Mouse (Mus musculus): ENCODE measurements around the gene Ankfy1. TPM values are rescaled to one million over a fixed set of nuclear protein-coding genes. Genes with fewer than 3 reads are reported as not detected.
"Not testable (repeated sequence)": the region's sequence is repeated elsewhere in the genome, so short reads cannot be mapped to it uniquely, and the experiment has no call there.

Ankfy1 gene
- polyA plus RNA-seq, 1 experiment from 2014 or later = 20.5 TPM

- no peak overlapping the region for H3K27ac ChIP-seq (replicated peaks)
- no peak overlapping the region for H3K9ac ChIP-seq
- no peak for ATAC-seq (ENCODE audit: low read depth)
- no peaks in the 10 kb centered on the region for H3K4me1 ChIP-seq (replicated peaks)
- no peaks in the 10 kb centered on the region for H3K27me3 ChIP-seq
- peaks cover 33% of the 10 kb centered on the region for H3K36me3 ChIP-seq
- H3K4me2 ChIP-seq = no peak overlapping the region
- no peaks in the 10 kb centered on the region for H3K9me3 ChIP-seq
- H3K4me3 ChIP-seq = no peak overlapping the region
Measured at GRCm38 (mm10) chr11:72726023-72726422, 36.2 kb downstream of the Ankfy1 start.

- no peak overlapping the region for H3K27ac ChIP-seq (replicated peaks)
- H3K36me3 ChIP-seq = peaks cover 69% of the 10 kb centered on the region
- no peaks in the 10 kb centered on the region for H3K27me3 ChIP-seq
- no peak overlapping the region for H3K4me3 ChIP-seq
- no peak overlapping the region for H3K9ac ChIP-seq
- WGBS = 91% methylated on average over 3 of the region's 3 CpGs
- no peak overlapping the region for H3K4me2 ChIP-seq
- no peak for ATAC-seq (ENCODE audit: low read depth)
- H3K9me3 ChIP-seq = no peaks in the 10 kb centered on the region
- H3K4me1 ChIP-seq (replicated peaks) = no peaks in the 10 kb centered on the region
Measured at GRCm38 (mm10) chr11:72733736-72734135, 43.9 kb downstream of the Ankfy1 start.

- no peaks in the 10 kb centered on the region for H3K9me3 ChIP-seq
- H3K9ac ChIP-seq = no peak overlapping the region
- no peaks in the 10 kb centered on the region for H3K27me3 ChIP-seq
- H3K4me1 ChIP-seq (replicated peaks) = no peaks in the 10 kb centered on the region
- H3K4me2 ChIP-seq = no peak overlapping the region
- WGBS = 79% methylated on average over 4 of the region's 4 CpGs
- no peak for ATAC-seq (ENCODE audit: low read depth)
- peaks cover 70% of the 10 kb centered on the region for H3K36me3 ChIP-seq
- no peak overlapping the region for H3K4me3 ChIP-seq
- no peak overlapping the region for H3K27ac ChIP-seq (replicated peaks)
Measured at GRCm38 (mm10) chr11:72734840-72735518, 45.2 kb downstream of the Ankfy1 start.

GRCm38 (mm10) chr11:72735519-72735860 lies 45.7 kb downstream of the Ankfy1 start:
- Histone ChIP-seq H3K36me3 (peaks cover 68% of the 10 kb centered on the region), H3K27me3 (no peaks in the 10 kb centered on the region), H3K9ac (no peak overlapping the region), H3K4me1 (replicated peaks) (no peaks in the 10 kb centered on the region), H3K4me2 (no peak overlapping the region), H3K27ac (replicated peaks) (no peak overlapping the region), H3K9me3 (no peaks in the 10 kb centered on the region), H3K4me3 (no peak overlapping the region)
- ATAC-seq (ENCODE audit: low read depth) = no peak
- WGBS = 79% methylated on average over 2 of the region's 2 CpGs

- Histone ChIP-seq H3K4me1 (replicated peaks) (no peaks in the 10 kb centered on the region), H3K9me3 (no peaks in the 10 kb centered on the region), H3K27me3 (no peaks in the 10 kb centered on the region), H3K4me2 (no peak overlapping the region), H3K9ac (no peak overlapping the region), H3K27ac (replicated peaks) (no peak overlapping the region), H3K36me3 (peaks cover 66% of the 10 kb centered on the region), H3K4me3 (no peak overlapping the region)
- no peak for ATAC-seq (ENCODE audit: low read depth)
- WGBS = 78% methylated on average over 1 of the region's 1 CpGs
Measured at GRCm38 (mm10) chr11:72736320-72736719, 46.5 kb downstream of the Ankfy1 start.

- not testable (repeated sequence) for H3K4me1 ChIP-seq (replicated peaks); ATAC-seq (ENCODE audit: low read depth); H3K9me3 ChIP-seq; H3K4me2 ChIP-seq; H3K9ac ChIP-seq; H3K27ac ChIP-seq (replicated peaks); H3K27me3 ChIP-seq; H3K4me3 ChIP-seq
- WGBS = 94% methylated on average over 5 of the region's 5 CpGs
- H3K36me3 ChIP-seq = peaks cover 60% of the 10 kb centered on the region
Measured at GRCm38 (mm10) chr11:72737517-72737916, 47.7 kb downstream of the Ankfy1 start.

- H3K4me2 ChIP-seq = no peak overlapping the region
- WGBS = 92% methylated on average over 1 of the region's 1 CpGs
- no peak overlapping the region for H3K9ac ChIP-seq
- no peak overlapping the region for H3K27ac ChIP-seq (replicated peaks)
- no peak overlapping the region for H3K4me3 ChIP-seq
- H3K9me3 ChIP-seq = no peaks in the 10 kb centered on the region
- no peaks in the 10 kb centered on the region for H3K27me3 ChIP-seq
- no peaks in the 10 kb centered on the region for H3K4me1 ChIP-seq (replicated peaks)
- peaks cover 59% of the 10 kb centered on the region for H3K36me3 ChIP-seq
- no peak for ATAC-seq (ENCODE audit: low read depth)
Measured at GRCm38 (mm10) chr11:72739048-72739447, 49.2 kb downstream of the Ankfy1 start.

- Histone ChIP-seq H3K9me3 (no peaks in the 10 kb centered on the region), H3K4me1 (replicated peaks) (no peaks in the 10 kb centered on the region), H3K27ac (replicated peaks) (no peak overlapping the region), H3K9ac (no peak overlapping the region), H3K36me3 (peaks cover 99% of the 10 kb centered on the region), H3K4me2 (no peak overlapping the region), H3K27me3 (no peaks in the 10 kb centered on the region), H3K4me3 (no peak overlapping the region)
- ATAC-seq (ENCODE audit: low read depth) = no peak
- 64% methylated on average over 2 of the region's 2 CpGs for WGBS
Measured at GRCm38 (mm10) chr11:72751956-72752355, 62.1 kb downstream of the Ankfy1 start.

GRCm38 (mm10) chr11:72758316-72758715 lies 68.5 kb downstream of the Ankfy1 start:
- peaks cover 98% of the 10 kb centered on the region for H3K36me3 ChIP-seq
- H3K27ac ChIP-seq (replicated peaks) = no peak overlapping the region
- no peak overlapping the region for H3K9ac ChIP-seq
- 91% methylated on average over 5 of the region's 5 CpGs for WGBS
- H3K4me1 ChIP-seq (replicated peaks) = no peaks in the 10 kb centered on the region
- no peaks in the 10 kb centered on the region for H3K27me3 ChIP-seq
- H3K4me2 ChIP-seq = no peak overlapping the region
- H3K4me3 ChIP-seq = no peak overlapping the region
- H3K9me3 ChIP-seq = no peaks in the 10 kb centered on the region
- no peak for ATAC-seq (ENCODE audit: low read depth)

GRCm38 (mm10) chr11:72759581-72759980 lies 69.8 kb downstream of the Ankfy1 start:
- no peak overlapping the region for H3K9ac ChIP-seq
- H3K27ac ChIP-seq (replicated peaks) = no peak overlapping the region
- no peak overlapping the region for H3K4me3 ChIP-seq
- H3K4me2 ChIP-seq = no peak overlapping the region
- WGBS = 94% methylated on average over 6 of the region's 6 CpGs
- peaks cover 97% of the 10 kb centered on the region for H3K36me3 ChIP-seq
- no peaks in the 10 kb centered on the region for H3K4me1 ChIP-seq (replicated peaks)
- no peaks in the 10 kb centered on the region for H3K9me3 ChIP-seq
- ATAC-seq (ENCODE audit: low read depth) = no peak
- no peaks in the 10 kb centered on the region for H3K27me3 ChIP-seq

- H3K36me3 ChIP-seq = peaks cover 88% of the 10 kb centered on the region
- H3K4me3 ChIP-seq = no peak overlapping the region
- ATAC-seq (ENCODE audit: low read depth) = no peak
- H3K27me3 ChIP-seq = no peaks in the 10 kb centered on the region
- H3K27ac ChIP-seq (replicated peaks) = no peak overlapping the region
- H3K4me2 ChIP-seq = no peak overlapping the region
- WGBS = 82% methylated on average over 1 of the region's 1 CpGs
- H3K4me1 ChIP-seq (replicated peaks) = no peaks in the 10 kb centered on the region
- no peaks in the 10 kb centered on the region for H3K9me3 ChIP-seq
- H3K9ac ChIP-seq = no peak overlapping the region
Measured at GRCm38 (mm10) chr11:72760781-72761180, 71.0 kb downstream of the Ankfy1 start.

- peaks cover 76% of the 10 kb centered on the region for H3K36me3 ChIP-seq
- no peak overlapping the region for H3K27ac ChIP-seq (replicated peaks)
- ATAC-seq (ENCODE audit: low read depth) = no peak
- 93% methylated on average over 4 of the region's 4 CpGs for WGBS
- H3K27me3 ChIP-seq = no peaks in the 10 kb centered on the region
- H3K4me2 ChIP-seq = no peak overlapping the region
- no peaks in the 10 kb centered on the region for H3K4me1 ChIP-seq (replicated peaks)
- no peak overlapping the region for H3K9ac ChIP-seq
- H3K9me3 ChIP-seq = no peaks in the 10 kb centered on the region
- no peak overlapping the region for H3K4me3 ChIP-seq
Measured at GRCm38 (mm10) chr11:72764270-72764669, 74.5 kb downstream of the Ankfy1 start.

- ATAC-seq (ENCODE audit: low read depth) = no peak
- H3K9ac ChIP-seq = no peak overlapping the region
- H3K36me3 ChIP-seq = peaks cover 47% of the 10 kb centered on the region
- no peak overlapping the region for H3K27ac ChIP-seq (replicated peaks)
- no peak overlapping the region for H3K4me3 ChIP-seq
- H3K4me2 ChIP-seq = no peak overlapping the region
- H3K9me3 ChIP-seq = no peaks in the 10 kb centered on the region
- WGBS = 92% methylated on average over 8 of the region's 8 CpGs
- H3K27me3 ChIP-seq = no peaks in the 10 kb centered on the region
- H3K4me1 ChIP-seq (replicated peaks) = no peaks in the 10 kb centered on the region
Measured at GRCm38 (mm10) chr11:72767716-72768115, 77.9 kb downstream of the Ankfy1 start.
